Mouse (Mus musculus) liver, embryonic 14.5 days (tissue): Measurements from ENCODE around the gene Tmem262. TPM values are rescaled to one million over a fixed set of nuclear protein-coding genes. Genes with fewer than 3 reads are reported as not detected.
A peak's percentile ranks its signal among the peaks of the same experiment; 100 is the strongest.

ENCODE experiments used
- ATAC-seq: fragments of 200-750 bp; cut with Nextera tagmentation; 2 replicates; pipeline ENCODE4 v1.8.0; 2017; ENCODE audit warnings: moderate number of reproducible peaks, mild to moderate bottlenecking, moderate library complexity; ENCODE audit not compliant: insufficient read depth
- DNase-seq, 3 experiments: peaks; one replicate each; pipeline ENCODE4 v3.0.0-alpha.2; 2012 to 2013; ENCODE audit warnings: low read depth in 3 of 3, low spot score in 3 of 3
- H3K27ac ChIP-seq: fragments of 300-500 bp; sonication (generic); 2 replicates; pipeline ENCODE4 v1.5.1; 2014; ENCODE audit warnings: moderate library complexity, mild to moderate bottlenecking, control low read depth, inconsistent platforms
- H3K27me3 ChIP-seq: fragments of 300-500 bp; sonication (generic); 2 replicates; pipeline ENCODE4 v1.6.1; 2014; ENCODE audit warnings: mild to moderate bottlenecking, low read length, moderate library complexity; ENCODE audit not compliant: control insufficient read depth, insufficient read depth
- H3K36me3 ChIP-seq: fragments of 300-500 bp; sonication (generic); replicated peaks from 2 replicates; pipeline ENCODE4 v1.6.1; 2014; ENCODE audit warnings: low read depth; ENCODE audit not compliant: control insufficient read depth, insufficient read depth
- H3K4me1 ChIP-seq, 2 experiments: fragments of 200-500 bp in 1 of 2; fragments of 300-500 bp in 1 of 2; sonication (generic) in 1 of 2; replicated peaks; 2 replicates each; pipeline ENCODE4 v1.6.1; 2012 to 2014; ENCODE audit warnings: antibody characterized with exemption in 1 of 2, inconsistent platforms in 1 of 2, low read length in 1 of 2; ENCODE audit not compliant: control insufficient read depth in 2 of 2, insufficient read depth in 2 of 2
- H3K4me2 ChIP-seq: fragments of 300-500 bp; sonication (generic); 2 replicates; pipeline ENCODE4 v1.6.1; 2014; ENCODE audit warnings: low read depth, mild to moderate bottlenecking, control low read depth, moderate library complexity
- H3K4me3 ChIP-seq, 2 experiments: fragments of 200-500 bp in 1 of 2; fragments of 300-500 bp in 1 of 2; sonication (generic) in 1 of 2; 2 replicates each; pipeline ENCODE4 v1.5.1; 2012 to 2014; ENCODE audit warnings: low read depth in 2 of 2, low read length in 2 of 2, mild to moderate bottlenecking in 2 of 2, control low read depth in 1 of 2, inconsistent platforms in 1 of 2, moderate library complexity in 1 of 2; ENCODE audit not compliant: insufficient read depth in 1 of 2
- H3K9ac ChIP-seq: fragments of 300-500 bp; sonication (generic); replicated peaks from 2 replicates; pipeline ENCODE4 v1.6.1; 2014; ENCODE audit warnings: mild to moderate bottlenecking, control low read depth, moderate library complexity
- H3K9me3 ChIP-seq: fragments of 300-500 bp; sonication (generic); 2 replicates; pipeline ENCODE4 v1.6.1; 2016; ENCODE audit warnings: low read length, mixed read lengths; ENCODE audit not compliant: control insufficient read depth
- CTCF ChIP-seq: IDR thresholded peaks from 2 replicates; pipeline ENCODE4 v1.5.1; 2016; ENCODE audit warnings: antibody characterized with exemption, low read depth, control low read depth
- EP300 ChIP-seq: IDR thresholded peaks from 2 replicates; pipeline ENCODE4 v1.6.1; 2016; ENCODE audit warnings: antibody characterized with exemption, low read depth
- WGBS: fragments of 180-500 bp; shearing (Covaris S2); extraction: QIAGEN DNeasy Blood & Tissue Kit; methylation state at CpG from one replicate; pipeline ENCODE4 v1.1.7; 2014; ENCODE audit not compliant: insufficient replicate concordance; 5-methylcytosine and 5-hydroxymethylcytosine counted together
- polyA plus RNA-seq, 2 experiments: library from polyadenylated mRNA; depleted of rRNA in 1 of 2; stranded (reverse) in 1 of 2; unstranded in 1 of 2; fragments of >200 nt; fragmentation: Nextera tagmentation in 1 of 2; extraction: Ambion mirVana in 1 of 2; gene quantifications; 2 replicates each; pipeline versions ENCODE4 v1.2.1 to v1.2.3; 2012 to 2014

The Tmem262 gene
- polyA plus RNA-seq, 2 experiments = not detected

DNA sequence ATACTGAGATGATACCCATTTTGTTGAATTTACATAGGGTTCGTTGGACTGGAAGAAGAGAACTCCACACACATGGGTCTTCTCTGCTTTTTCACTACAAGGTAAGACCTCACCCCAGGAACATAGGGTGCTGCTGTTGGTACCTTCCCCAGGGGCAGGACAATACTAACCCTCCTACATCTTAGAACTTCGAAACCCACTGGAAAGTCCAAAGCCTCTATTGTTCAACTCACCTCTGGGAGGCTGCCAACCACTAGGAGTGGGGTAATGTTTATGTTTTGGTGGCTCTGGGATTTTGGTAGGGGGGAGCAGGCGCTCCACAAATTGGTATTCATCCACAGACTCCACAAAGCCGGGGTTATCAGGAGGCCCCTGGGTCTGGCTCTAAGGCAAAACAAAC lies 23.1 kb upstream of the Tmem262 start:
- Histone ChIP-seq H3K27me3 (no peaks in the 10 kb centered on the region), H3K9ac (peak overlapping the region; percentile 78), H3K4me2 (peak overlapping the region; percentile 81), H3K36me3 (peaks cover 62% of the 10 kb centered on the region), H3K4me1 (peaks cover 16 to 17% of the 10 kb centered on the region in 2 experiments), H3K27ac (no peak overlapping the region), H3K4me3 (peak overlapping the region; percentile 71 to 97), H3K9me3 (no peaks in the 10 kb centered on the region)
- no peak for TF ChIP-seq CTCF
- no peak for TF ChIP-seq EP300
- ATAC-seq = no peak
- WGBS = 40% methylated on average over 4 of the region's 4 CpGs
- DNase-seq = no peak

DNA sequence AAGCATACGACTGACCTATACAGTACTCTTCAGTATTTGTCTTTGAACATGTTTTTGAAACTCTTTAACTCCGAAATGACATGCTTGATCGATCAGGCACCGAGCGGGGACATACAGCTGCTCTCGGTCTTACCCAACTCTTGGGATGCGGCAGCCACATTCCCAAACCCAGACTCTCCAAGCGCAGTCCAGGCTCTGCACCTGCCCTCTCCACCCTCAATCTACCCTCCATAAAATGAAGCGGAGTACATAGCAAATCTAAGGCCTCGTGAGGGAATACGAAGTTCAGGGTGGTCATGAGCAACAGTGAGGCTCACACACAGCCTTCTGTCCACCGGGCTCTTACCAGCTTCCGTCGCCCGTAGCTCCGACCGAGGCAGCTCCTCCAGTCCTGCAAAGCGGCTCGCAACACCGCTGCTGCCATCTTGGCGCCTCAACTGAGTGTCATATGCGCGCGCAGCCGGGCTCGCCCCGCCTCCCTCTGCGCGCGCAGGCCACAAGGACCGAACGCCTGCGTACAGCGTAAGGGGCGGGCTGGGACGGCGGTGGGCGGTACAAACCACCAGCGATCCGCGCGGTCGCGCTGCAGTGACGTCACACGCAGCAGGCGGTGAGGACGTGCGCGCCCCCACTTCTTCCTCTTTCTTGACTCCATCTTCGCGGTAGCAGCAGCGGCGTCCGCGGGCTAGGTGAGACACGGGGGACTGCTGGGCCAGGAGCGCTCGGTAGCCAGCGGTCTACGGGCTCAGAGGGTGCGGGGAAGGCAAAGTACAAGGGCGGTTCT lies 22.3 kb upstream of the Tmem262 start, which contains the start of the genes Mrpl49 and Fau:
Gene Mrpl49, minus strand, starts transcription at position 473 of the 784 bp plus-strand sequence.
Gene Fau, plus strand, starts transcription at position 532 of the 784 bp plus-strand sequence.
- Histone ChIP-seq H3K4me2 (peak within 1 kb of the TSS; percentile 91), H3K4me3 (peak within 1 kb of the TSS; percentile 82 to 97), H3K36me3 (peaks cover 54% of the 10 kb centered on the region), H3K4me1 (peaks cover 20 to 21% of the 10 kb centered on the region in 2 experiments), H3K9me3 (no peaks in the 10 kb centered on the region), H3K9ac (peak within 1 kb of the TSS; percentile 96), H3K27me3 (no peaks in the 10 kb centered on the region), H3K27ac (peak within 1 kb of the TSS; percentile 76)
- no peak for TF ChIP-seq EP300
- no peak for TF ChIP-seq CTCF
- under 1% methylated on average over 63 of the region's 63 CpGs for WGBS
- ATAC-seq = peak; percentile 78
- DNase-seq = peak; percentile 91 to 95 (median 93)

DNA sequence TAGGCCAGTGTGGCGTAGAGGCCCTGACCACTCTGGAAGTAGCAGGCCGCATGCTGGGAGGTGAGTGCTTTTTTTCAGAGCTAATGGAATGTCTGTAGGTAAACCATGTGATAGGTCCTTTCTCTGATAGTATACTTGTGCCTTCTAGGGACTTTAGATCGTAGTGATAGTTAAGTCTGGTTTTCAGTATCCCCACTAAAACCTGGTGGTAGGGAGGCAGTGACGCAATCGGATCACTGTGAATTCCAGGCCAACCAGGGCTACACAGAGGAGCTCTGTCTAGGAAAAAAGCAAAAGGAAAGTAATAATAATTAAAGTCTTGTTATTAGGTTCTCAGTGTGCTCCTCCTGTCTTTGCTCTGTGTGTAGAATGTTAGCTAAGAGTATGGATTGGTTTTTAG lies 21.3 kb upstream of the Tmem262 start:
- WGBS = 20% methylated on average over 5 of the region's 5 CpGs

DNA sequence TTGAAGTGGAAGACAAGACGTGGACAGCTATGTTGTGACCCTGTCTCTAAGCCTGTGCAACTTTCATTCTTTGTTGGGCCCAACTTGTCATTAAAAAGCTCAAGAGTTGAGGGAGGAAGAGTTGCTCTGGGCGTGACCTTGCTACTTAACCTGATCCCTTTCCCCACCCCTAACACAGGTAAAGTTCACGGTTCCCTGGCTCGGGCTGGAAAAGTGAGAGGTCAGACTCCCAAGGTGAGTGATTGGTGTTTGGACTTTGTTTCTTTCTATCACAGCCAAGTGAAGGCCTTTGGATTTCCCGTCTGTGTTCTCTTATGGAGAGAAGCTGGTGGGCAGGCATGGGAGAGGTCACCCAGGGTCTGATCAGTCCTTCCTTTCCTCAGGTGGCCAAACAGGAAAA lies 20.9 kb upstream of the Tmem262 start:
- Histone ChIP-seq H3K27ac (peak overlapping the region; percentile 76), H3K4me1 (peaks cover 22 to 24% of the 10 kb centered on the region in 2 experiments), H3K36me3 (peaks cover 41% of the 10 kb centered on the region), H3K27me3 (no peaks in the 10 kb centered on the region), H3K9me3 (no peaks in the 10 kb centered on the region), H3K9ac (peak overlapping the region; percentile 96), H3K4me3 (peak overlapping the region; percentile 82 to 97), H3K4me2 (peak overlapping the region; percentile 91)
- DNase-seq (no peak), ATAC-seq (no peak)
- 60% methylated on average over 5 of the region's 5 CpGs for WGBS
- TF ChIP-seq CTCF = no peak
- TF ChIP-seq EP300 = no peak

More for the DNA sequence above, 21.3 kb upstream of the Tmem262 start:
- peak overlapping the region; percentile 91 for H3K4me2 ChIP-seq
- ATAC-seq = no peak
- TF ChIP-seq EP300 = no peak
- no peak for TF ChIP-seq CTCF
- H3K27ac ChIP-seq = peak overlapping the region; percentile 76
- DNase-seq = no peak
- no peaks in the 10 kb centered on the region for H3K9me3 ChIP-seq
- H3K4me3 ChIP-seq = peak overlapping the region; percentile 82 to 97
- peaks cover 22 to 24% of the 10 kb centered on the region in 2 experiments for H3K4me1 ChIP-seq
- peak overlapping the region; percentile 96 for H3K9ac ChIP-seq
- peaks cover 45% of the 10 kb centered on the region for H3K36me3 ChIP-seq
- no peaks in the 10 kb centered on the region for H3K27me3 ChIP-seq

DNA sequence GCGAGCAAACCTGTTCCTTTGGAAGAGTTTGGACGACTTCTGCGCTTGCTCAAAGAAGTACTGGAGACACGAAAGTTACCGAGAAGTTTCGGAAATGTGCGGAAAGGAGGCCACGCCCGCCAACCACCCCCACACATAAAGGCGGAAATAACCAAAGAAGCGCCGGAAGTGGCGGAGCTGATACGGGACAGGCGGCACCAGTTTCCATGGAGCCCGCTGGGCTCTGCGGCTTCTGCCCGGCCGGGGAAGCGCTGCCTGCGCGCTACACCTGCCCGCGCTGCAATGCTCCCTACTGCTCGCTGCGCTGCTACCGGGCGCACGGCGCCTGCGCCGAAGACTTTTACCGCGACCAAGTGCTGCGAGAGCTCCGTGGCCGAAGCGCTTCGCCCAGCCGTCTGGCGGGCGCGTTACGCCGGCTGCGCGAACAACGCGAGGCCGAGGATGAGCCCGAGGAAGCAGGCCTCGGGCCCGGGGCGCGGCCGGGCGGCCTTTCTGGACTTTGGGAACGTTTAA lies 18.8 kb upstream of the Tmem262 start, which contains the start of gene Znhit2:
Gene Znhit2, plus strand, starts transcription at position 172 of the 513 bp plus-strand sequence.
- Histone ChIP-seq H3K36me3 (peaks cover 24% of the 10 kb centered on the region), H3K27ac (peak within 1 kb of the TSS; percentile 94), H3K27me3 (no peaks in the 10 kb centered on the region), H3K4me3 (peak within 1 kb of the TSS; percentile 66 to 97), H3K9ac (peak within 1 kb of the TSS; percentile 92), H3K4me1 (peaks cover 22 to 24% of the 10 kb centered on the region in 2 experiments), H3K9me3 (no peaks in the 10 kb centered on the region), H3K4me2 (peak within 1 kb of the TSS; percentile 86)
- TF ChIP-seq EP300 = peak; percentile 14; the same call in 1 of the 2 replicates
- peak; percentile 31 for TF ChIP-seq CTCF
- under 1% methylated on average over 58 of the region's 58 CpGs for WGBS
- ATAC-seq (peak; percentile 69), DNase-seq (peak; percentile 91)
